In genomic region chr12:31926661-31927061, GRCm38 (mm10) we compare ENCODE assay signal across 9 mouse cellular contexts. TPM values are rescaled to one million over a fixed set of nuclear protein-coding genes. Genes with fewer than 3 reads are reported as not detected.
DNase-seq lines count a peak whose midpoint lies in the region; ATAC-seq and TF ChIP-seq lines count a peak whose summit lies in the region.
"Had no signal": no experiment of that assay in that cellular context is flagged by ENCODE, and none has a peak within 500 bp of the region (broad histone marks: within the 10 kb centered on the region; RNA-seq: fewer than 3 reads in every experiment).

No protein-coding gene starts in this region.

- H3K9ac ChIP-seq in ES-Bruce4 (ENCODE audit: low read depth, poor library complexity, severe bottlenecking) = no peak overlapping the region
- H3K9ac ChIP-seq in forebrain, embryonic 11.5 days (ENCODE audit: low read length) = no peak overlapping the region
- no peak overlapping the region for H3K9ac ChIP-seq in heart, postnatal 0 days (replicated peaks; ENCODE audit: low read depth, low read length)
- no peak overlapping the region for H3K9ac ChIP-seq in liver, postnatal 0 days (replicated peaks)
- no peak overlapping the region for H3K9ac ChIP-seq in neural tube, embryonic 13.5 days

- 55% methylated on average over 4 of the region's 4 CpGs for WGBS in forebrain, embryonic 11.5 days
- WGBS in heart, postnatal 0 days = 46% methylated on average over 4 of the region's 4 CpGs
- WGBS in liver, postnatal 0 days (ENCODE audit: insufficient replicate concordance) = 79% methylated on average over 4 of the region's 4 CpGs
- WGBS in neural tube, embryonic 13.5 days = 32% methylated on average over 4 of the region's 4 CpGs

- no peak for TF ChIP-seq POLR2A in ES-Bruce4 (IDR thresholded peaks at IDR 0.05; ENCODE audit: insufficient read depth, low read length)
- no peak for TF ChIP-seq POLR2A in brain, embryonic 14.5 days (IDR thresholded peaks at IDR 0.05; ENCODE audit: borderline replicate concordance, extremely low read depth, insufficient read depth, insufficient read length, poor library complexity, severe bottlenecking)

- peaks cover 29% of the 10 kb centered on the region for H3K36me3 ChIP-seq in ES-Bruce4 (ENCODE audit: control insufficient read depth, insufficient read depth, low read length, poor library complexity, severe bottlenecking)
- no peaks in the 10 kb centered on the region; the same call in 1 of the 2 replicates for H3K36me3 ChIP-seq in forebrain, embryonic 11.5 days (ENCODE audit: control insufficient read depth, insufficient read depth, low read length)
- H3K36me3 ChIP-seq in heart, postnatal 0 days (replicated peaks; ENCODE audit: control insufficient read depth, insufficient read depth, low read length) = peaks cover 68% of the 10 kb centered on the region
- H3K36me3 ChIP-seq in liver, postnatal 0 days (replicated peaks; ENCODE audit: insufficient read depth, low read length) = peaks cover 72% of the 10 kb centered on the region
- peaks cover 73% of the 10 kb centered on the region for H3K36me3 ChIP-seq in neural tube, embryonic 13.5 days

- H3K4me3 ChIP-seq in ES-Bruce4 (ENCODE audit: low read depth, low read length) = no peak overlapping the region
- no peak overlapping the region for H3K4me3 ChIP-seq in forebrain, embryonic 11.5 days (ENCODE audit: low read depth, low read length)
- no peak overlapping the region for H3K4me3 ChIP-seq in heart, postnatal 0 days (ENCODE audit: low read depth, low read length)
- no peak overlapping the region for H3K4me3 ChIP-seq in liver, postnatal 0 days (ENCODE audit: low read depth, low read length)
- no peak overlapping the region for H3K4me3 ChIP-seq in neural tube, embryonic 13.5 days
- H3K4me3 ChIP-seq: erythroblast, embryonic 14.5 days had no signal

- no peaks in the 10 kb centered on the region for H3K9me3 ChIP-seq in ES-Bruce4 (replicated peaks; ENCODE audit: control insufficient read depth, insufficient read depth, low read length, poor library complexity, severe bottlenecking)
- no peaks in the 10 kb centered on the region for H3K9me3 ChIP-seq in forebrain, embryonic 11.5 days (ENCODE audit: control insufficient read depth, low read length)
- H3K9me3 ChIP-seq in heart, postnatal 0 days (replicated peaks; ENCODE audit: control insufficient read depth, low read length) = no peaks in the 10 kb centered on the region
- no peaks in the 10 kb centered on the region for H3K9me3 ChIP-seq in liver, postnatal 0 days (ENCODE audit: low read length)
- no peaks in the 10 kb centered on the region for H3K9me3 ChIP-seq in neural tube, embryonic 13.5 days

- peak; percentile 87 for DNase-seq in brain, embryonic 14.5 days (ENCODE audit: low read depth)
- peak; percentile 80 for DNase-seq in forebrain, embryonic 11.5 days (ENCODE audit: low spot score)
- peak; percentile 71 for DNase-seq in heart, postnatal 0 days (ENCODE audit: low spot score)
- peak; percentile 73 for DNase-seq in kidney, postnatal 10 days
- peak; percentile 74 for DNase-seq in liver, postnatal 0 days
- DNase-seq in thymus, postnatal 0 days (ENCODE audit: low spot score) = peak; percentile 39

- TF ChIP-seq EP300 in ES-Bruce4 (IDR thresholded peaks at IDR 0.05; ENCODE audit: insufficient read depth, low read depth, low read length) = no peak
- TF ChIP-seq EP300 in heart, postnatal 0 days (IDR thresholded peaks at IDR 0.05; ENCODE audit: low read depth) = 0 out of 2 replicates have a peak, but pooled peaks have one; percentile 7
- no peak for TF ChIP-seq EP300 in liver, postnatal 0 days (IDR thresholded peaks at IDR 0.05; ENCODE audit: low read depth)

- no peaks in the 10 kb centered on the region for H3K27me3 ChIP-seq in ES-Bruce4 (ENCODE audit: control insufficient read depth, insufficient read depth, low read length, poor library complexity, severe bottlenecking)
- no peaks in the 10 kb centered on the region for H3K27me3 ChIP-seq in forebrain, embryonic 11.5 days (ENCODE audit: control insufficient read depth, insufficient read depth, low read length)
- H3K27me3 ChIP-seq in heart, postnatal 0 days (ENCODE audit: control insufficient read depth, insufficient read depth, low read length) = no peaks in the 10 kb centered on the region
- H3K27me3 ChIP-seq in liver, postnatal 0 days (ENCODE audit: insufficient read depth, low read length) = no peaks in the 10 kb centered on the region
- H3K27me3 ChIP-seq in neural tube, embryonic 13.5 days = no peaks in the 10 kb centered on the region

- H3K4me1 ChIP-seq in ES-Bruce4 (ENCODE audit: control insufficient read depth, insufficient read depth, low read length) = no peaks in the 10 kb centered on the region
- H3K4me1 ChIP-seq in forebrain, embryonic 11.5 days (replicated peaks; ENCODE audit: control insufficient read depth, insufficient read depth, low read length) = no peaks in the 10 kb centered on the region
- H3K4me1 ChIP-seq in heart, postnatal 0 days (ENCODE audit: control insufficient read depth, insufficient read depth) = no peaks in the 10 kb centered on the region
- no peaks in the 10 kb centered on the region for H3K4me1 ChIP-seq in liver, postnatal 0 days (ENCODE audit: insufficient read depth)
- H3K4me1 ChIP-seq in neural tube, embryonic 13.5 days (replicated peaks) = no peaks in the 10 kb centered on the region

- TF ChIP-seq CTCF in ES-Bruce4 (IDR thresholded peaks at IDR 0.05; ENCODE audit: low read depth, low read length) = peak; percentile 84
- TF ChIP-seq CTCF in brain, embryonic 14.5 days (IDR thresholded peaks at IDR 0.05; ENCODE audit: borderline replicate concordance, extremely low read depth, insufficient read depth, insufficient read length) = peak; percentile 80
- peak; percentile 83 for TF ChIP-seq CTCF in heart, postnatal 0 days (IDR thresholded peaks at IDR 0.05; ENCODE audit: low read depth)
- peak; percentile 84 for TF ChIP-seq CTCF in liver, postnatal 0 days (IDR thresholded peaks at IDR 0.05; ENCODE audit: low read depth)

- no peak overlapping the region for H3K4me2 ChIP-seq in forebrain, embryonic 11.5 days (ENCODE audit: low read depth, low read length, severe bottlenecking)
- H3K4me2 ChIP-seq in heart, postnatal 0 days (ENCODE audit: low read depth, low read length) = no peak overlapping the region
- H3K4me2 ChIP-seq in liver, postnatal 0 days (ENCODE audit: low read depth, low read length) = no peak overlapping the region
- H3K4me2 ChIP-seq in neural tube, embryonic 13.5 days = no peak overlapping the region

- no peak overlapping the region for H3K27ac ChIP-seq in ES-Bruce4 (ENCODE audit: insufficient read depth, low read length)
- no peak overlapping the region for H3K27ac ChIP-seq in forebrain, embryonic 11.5 days (ENCODE audit: low read depth, low read length)
- 0 out of 2 replicates have a peak overlapping the region, but pooled peaks have one; percentile 53 for H3K27ac ChIP-seq in heart, postnatal 0 days (ENCODE audit: low read depth)
- H3K27ac ChIP-seq in liver, postnatal 0 days (ENCODE audit: low read depth) = no peak overlapping the region
- no peak overlapping the region for H3K27ac ChIP-seq in neural tube, embryonic 13.5 days (replicated peaks)

- peak; percentile 76 for ATAC-seq in forebrain, embryonic 11.5 days (replicated peaks; ENCODE audit: low FRiP score)
- peak; percentile 90 for ATAC-seq in heart, postnatal 0 days (ENCODE audit: insufficient read depth, low read depth)
- peak; percentile 75 for ATAC-seq in liver, postnatal 0 days
- peak; percentile 82; the same call in 1 of the 2 replicates for ATAC-seq in neural tube, embryonic 13.5 days (ENCODE audit: low read depth)

RNA-seq across cellular contexts. Expression of gene Hbp1, which starts 23.7 kb away (rescaled TPM):
- 91.9 and 96.5 TPM in 2 replicates for polyA plus RNA-seq in ES-Bruce4 (2011; ENCODE audit: insufficient read depth, insufficient read length, low read depth, missing spikeins)
- polyA plus RNA-seq in brain, embryonic 14.5 days (2012; rRNA removed) = 54.3 and 85.8 TPM in 2 replicates
- 80.8 and 87.1 TPM in 2 replicates for polyA plus RNA-seq in forebrain, embryonic 11.5 days (2014; fragmentation: Nextera tagmentation; extraction: Ambion mirVana)
- total RNA-seq in heart, postnatal 0 days (2014; rRNA removed; ENCODE audit: low replicate concordance) = 153 and 187 TPM in 2 replicates
- 97.9 and 127 TPM in 2 replicates for polyA plus RNA-seq in heart, postnatal 0 days (2015; fragmentation: Nextera tagmentation; extraction: Ambion mirVana)
- polyA plus RNA-seq in liver, postnatal 0 days (2015; fragmentation: Nextera tagmentation; extraction: Ambion mirVana) = 47.3 and 50.1 TPM in 2 replicates
- polyA plus RNA-seq in neural tube, embryonic 13.5 days (2015; fragmentation: Nextera tagmentation; extraction: Ambion mirVana) = 72.0 and 77.2 TPM in 2 replicates
- 83.5 and 91.0 TPM in 2 replicates for polyA plus RNA-seq in thymus, postnatal 0 days (2015; fragmentation: Nextera tagmentation; extraction: Ambion mirVana)
